Mouse (Mus musculus): ENCODE data around the gene Rbm41.

Rbm41 gene

DNA sequence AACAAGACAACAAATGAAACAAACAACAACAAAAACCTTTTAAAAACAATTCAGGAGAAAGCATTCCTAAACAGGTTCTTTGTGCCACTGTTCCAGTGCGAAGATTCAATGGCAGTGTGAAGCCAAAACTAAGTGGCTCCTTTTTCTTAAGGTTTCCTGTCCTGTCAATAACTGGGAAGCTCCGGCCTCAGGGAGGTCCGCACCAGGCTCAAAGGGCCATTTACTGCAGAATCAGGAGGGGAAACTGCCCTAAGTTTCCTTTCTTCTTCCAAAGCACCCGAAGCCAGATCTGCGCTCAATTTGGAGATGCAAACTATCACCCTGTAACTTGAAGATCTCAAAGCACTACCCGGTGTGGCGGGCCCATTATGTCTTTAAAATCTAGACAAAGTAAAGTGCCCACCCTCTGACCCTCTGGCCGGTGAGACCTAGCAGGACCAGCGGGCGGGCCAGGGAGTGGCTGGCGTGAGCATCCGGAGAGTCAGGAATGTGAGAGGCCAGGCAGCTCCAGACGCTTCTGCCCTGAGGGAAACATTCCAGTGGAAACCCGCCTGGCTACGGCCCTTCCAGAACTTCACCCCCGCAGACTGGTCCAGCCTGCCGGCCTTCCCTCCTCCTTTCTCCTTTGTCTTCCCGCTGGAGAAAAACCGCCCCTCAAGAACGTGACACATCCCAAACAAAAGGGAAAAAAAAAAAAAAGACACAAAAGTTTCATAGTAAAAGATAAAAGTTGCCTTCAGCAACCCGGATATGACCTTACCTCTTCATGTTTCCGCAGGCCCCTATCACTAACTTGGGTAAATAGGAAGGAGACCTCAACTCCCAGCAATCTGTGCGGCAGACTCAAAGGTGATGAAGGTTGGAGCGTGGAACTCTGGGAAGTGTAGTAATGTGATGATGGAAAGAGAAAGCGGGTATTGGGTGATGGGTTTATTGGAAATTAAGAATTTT is at the start of gene Rbm41:
Rbm41 (minus strand) TSS at position 856 of the 951 bp plus-strand sequence.
- in situ Hi-C loops (cut with MboI, MseI) = loop anchor here (10.0 kb wide), 1 partner anchor 1157 kb away; no protein-coding TSS in a partner anchor

DNA sequence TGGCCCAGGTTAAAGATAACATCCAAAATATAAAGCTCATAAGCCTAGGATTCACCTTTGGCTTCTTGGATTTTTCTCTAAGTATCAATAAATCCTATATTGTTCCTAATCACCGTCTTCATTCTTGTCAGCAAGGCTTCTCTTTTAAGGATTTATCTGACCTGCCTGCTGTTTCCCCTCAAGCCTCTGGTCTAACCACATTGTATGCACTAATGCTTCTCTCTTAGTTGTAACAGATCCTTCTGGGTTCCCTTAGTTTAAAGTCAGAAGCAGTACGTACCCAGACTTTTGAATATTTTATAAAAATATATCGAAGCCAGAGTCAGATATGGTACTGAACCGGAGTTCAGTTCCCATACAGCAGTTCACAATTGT is 283 bp upstream of the Rbm41 start:
- in situ Hi-C loops (cut with MboI, MseI) = loop anchor here (10.0 kb wide), 1 partner anchor 1156 kb away; no protein-coding TSS in a partner anchor

DNA sequence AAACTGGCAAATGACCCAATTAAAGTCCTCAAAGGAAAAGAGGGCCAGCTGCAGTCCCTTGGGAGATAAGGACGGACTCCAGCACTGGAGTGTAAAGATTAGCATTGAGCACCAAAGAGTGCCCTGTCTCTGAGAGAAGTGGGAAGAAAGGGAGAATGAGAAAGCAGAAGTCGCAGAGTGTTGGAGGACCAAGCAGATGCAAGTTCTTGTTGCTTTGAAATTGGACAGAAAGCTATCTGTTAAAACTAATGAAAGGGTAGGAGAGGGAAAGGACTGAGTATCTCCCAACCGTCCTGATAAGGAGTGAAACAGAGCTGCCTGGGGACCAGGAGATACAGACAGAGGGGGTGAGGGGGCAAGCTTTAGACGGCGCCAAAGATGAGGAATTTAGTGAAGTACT is 16.3 kb downstream of the Rbm41 start:
- in situ Hi-C loops (cut with MboI, MseI) = no loop called here

DNA sequence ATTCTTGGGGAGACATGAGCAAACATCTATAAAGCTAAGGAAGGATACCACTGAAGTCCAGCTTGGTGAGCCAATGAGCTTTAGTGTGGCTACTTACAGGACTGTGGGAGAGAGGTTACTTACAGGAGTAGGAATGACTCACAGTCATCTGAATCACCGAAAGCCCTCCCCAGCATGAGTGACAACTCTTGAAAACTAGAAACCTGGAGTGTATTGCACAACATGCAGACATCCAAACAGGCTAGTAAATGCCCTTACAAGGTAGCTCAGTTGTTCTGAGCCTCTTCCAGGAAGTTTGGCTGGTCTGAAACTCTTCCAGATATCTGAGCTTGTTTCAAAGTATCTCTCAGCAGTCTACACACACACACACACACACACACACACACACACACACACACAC is 64.9 kb downstream of the Rbm41 start:
- in situ Hi-C loops (cut with MboI, MseI) = no loop called here

DNA sequence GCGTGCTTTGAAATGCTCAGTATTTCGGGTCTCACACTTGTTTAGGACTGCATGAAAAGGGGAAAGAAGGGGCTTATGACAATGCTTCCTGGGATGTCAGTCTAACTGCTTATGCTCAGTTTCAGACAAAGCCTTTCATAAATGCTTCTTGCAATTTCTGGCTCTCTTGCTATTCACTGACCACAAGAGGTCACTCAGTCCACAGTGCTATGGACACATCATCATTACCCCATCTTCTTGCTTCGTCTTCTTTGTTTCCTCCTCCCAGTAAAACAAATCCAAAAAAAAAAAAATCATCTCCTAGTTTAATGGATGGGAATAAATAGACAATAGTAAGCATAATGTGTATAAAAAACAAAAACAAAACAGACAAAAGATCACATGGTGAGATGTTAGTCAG is 65.9 kb downstream of the Rbm41 start:
- in situ Hi-C loops (cut with MboI, MseI) = no loop called here

DNA sequence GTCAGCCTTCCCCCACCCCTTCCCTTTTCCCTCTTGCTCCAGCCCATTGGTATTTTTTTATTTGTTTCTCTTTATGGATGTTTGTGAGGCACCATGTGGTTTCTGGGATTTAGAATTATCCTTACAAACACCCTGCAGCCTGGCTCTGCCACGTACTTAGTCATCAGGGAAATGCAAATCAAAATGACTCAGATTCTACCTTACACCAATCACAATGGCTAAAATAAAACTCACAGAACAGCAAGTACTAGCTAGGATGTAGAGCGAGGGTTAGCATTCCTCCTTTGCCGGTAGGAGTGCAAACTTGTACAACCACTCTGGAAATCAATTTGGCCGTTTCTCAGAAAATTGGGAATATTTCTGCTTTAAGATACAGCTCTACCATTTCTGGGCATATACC is 77.8 kb downstream of the Rbm41 start:
- in situ Hi-C loops (cut with MboI, MseI) = no loop called here

DNA sequence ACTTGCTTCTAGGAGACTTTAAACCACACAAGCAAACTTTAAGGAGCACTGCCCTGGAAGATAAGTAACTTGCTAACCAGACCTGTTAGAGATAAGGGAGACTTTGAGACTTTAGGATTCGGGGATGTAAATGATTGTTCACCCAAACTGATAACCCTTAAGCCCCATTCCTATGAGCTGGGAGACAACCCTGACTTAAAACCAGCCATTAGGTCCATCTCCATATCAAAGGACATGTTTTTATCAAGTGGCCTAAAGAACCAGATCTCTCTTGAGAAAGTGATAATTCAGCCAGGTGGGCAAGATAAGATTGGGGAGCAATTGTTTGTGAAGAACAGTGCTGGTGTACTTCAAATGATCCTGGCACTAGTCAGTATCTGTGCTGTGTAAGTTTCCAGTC is 107.0 kb downstream of the Rbm41 start:
- in situ Hi-C loops (cut with MboI, MseI) = no loop called here

DNA sequence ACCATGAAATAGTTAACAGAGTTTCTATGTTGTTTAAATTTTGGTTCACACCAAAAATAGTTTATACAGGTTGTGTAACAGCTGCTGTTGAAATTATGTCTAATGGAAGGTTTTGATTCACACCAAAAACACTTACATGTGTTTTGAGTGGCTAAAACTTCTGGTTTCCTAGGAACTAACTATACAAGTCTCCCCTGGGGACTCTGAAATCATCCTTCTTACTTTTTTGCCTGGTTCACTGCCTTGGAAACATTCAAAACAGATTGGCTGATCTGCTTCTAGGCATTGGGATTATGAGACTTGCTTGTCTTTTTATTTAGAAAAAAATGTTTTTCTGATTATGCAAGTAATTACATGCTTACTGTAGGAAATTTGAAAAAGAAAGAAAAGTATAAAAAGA is 115.2 kb downstream of the Rbm41 start:
- in situ Hi-C loops (cut with MboI, MseI) = no loop called here

DNA sequence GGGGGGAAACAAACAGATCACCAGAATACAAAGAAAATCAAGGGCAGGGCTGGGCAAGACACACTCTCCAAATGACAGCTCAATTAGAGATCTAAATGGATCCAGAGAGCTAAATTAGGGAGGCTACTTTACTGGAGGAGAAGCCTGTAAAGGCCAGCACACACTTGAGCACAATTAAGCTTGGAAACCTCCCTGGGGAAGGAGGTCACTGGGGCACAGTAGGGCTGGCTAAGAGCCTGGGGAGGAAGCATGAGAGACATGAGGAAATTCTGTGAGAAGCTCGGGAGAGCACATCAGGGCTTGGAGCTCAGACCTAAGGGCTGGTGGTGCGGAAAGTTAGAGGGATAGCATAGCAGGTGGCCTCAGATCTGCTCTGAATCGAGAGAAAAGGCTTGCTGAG is 120.5 kb downstream of the Rbm41 start:
- in situ Hi-C loops (cut with MboI, MseI) = no loop called here

DNA sequence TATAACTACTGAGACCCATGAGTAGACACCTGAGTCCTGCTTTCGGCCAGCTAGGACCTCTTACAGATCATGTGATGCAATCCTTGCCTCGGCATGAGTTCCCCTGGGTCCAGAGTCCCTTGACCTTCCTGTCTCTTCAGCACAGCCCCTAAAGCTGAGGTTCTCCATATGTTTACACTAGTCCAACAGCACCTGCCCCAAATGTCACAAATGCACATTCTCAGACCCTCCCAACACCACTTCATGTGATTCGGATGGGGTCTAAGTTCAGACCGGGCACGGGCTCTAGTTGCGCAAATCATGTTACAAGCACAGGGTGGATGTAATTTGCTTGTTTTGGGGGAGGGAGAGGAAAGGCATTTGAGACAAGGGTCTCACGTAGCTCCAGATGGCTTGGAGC is 121.3 kb downstream of the Rbm41 start:
- in situ Hi-C loops (cut with MboI, MseI) = no loop called here

DNA sequence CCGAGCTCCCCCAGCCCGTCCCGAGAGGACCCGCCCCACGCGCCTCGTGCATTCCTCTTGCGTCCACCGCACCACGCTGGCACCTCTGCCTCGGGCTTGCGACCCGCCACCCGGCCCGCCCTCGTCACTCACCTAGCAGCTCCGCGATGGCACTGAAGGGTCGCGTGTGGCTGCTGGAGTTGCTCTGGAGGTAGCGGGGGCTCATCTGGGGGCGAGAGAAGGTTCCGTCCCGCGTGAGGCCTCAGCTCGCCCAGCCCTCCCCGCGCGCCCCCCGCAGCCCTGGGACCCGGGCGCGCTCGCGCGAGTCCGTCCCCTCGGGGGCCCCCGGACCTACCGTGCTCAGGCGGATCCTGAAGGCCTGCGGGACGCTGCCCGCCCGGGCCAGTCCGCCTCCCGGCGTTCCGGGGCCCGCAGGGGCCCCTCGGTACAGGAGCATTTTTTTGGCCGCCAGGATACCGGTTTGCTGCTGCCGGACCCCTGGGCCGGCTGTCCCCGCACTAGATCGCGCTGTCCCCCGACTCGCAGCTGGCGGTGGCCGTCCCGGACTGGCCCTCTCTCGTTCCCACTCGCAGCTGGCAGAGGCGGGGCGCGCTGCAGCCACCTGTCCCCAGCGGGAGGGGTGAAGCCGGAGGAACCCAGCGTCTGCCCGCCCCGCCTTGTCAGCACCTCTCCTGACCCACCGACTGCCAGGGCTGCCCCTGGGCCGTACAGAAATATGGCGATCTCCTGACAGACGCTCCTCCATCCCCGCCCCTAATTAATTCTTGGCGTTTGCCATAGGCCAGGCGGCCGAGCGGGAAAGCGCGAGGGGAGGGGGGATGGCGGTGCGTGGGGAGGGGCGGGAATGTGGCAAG is 127.2 kb downstream of the Rbm41 start, which contains the start of gene Morc4:
Morc4 (minus strand) TSS at position 740 of the 854 bp plus-strand sequence.
- in situ Hi-C loops (cut with MboI, MseI) = no loop called here

DNA sequence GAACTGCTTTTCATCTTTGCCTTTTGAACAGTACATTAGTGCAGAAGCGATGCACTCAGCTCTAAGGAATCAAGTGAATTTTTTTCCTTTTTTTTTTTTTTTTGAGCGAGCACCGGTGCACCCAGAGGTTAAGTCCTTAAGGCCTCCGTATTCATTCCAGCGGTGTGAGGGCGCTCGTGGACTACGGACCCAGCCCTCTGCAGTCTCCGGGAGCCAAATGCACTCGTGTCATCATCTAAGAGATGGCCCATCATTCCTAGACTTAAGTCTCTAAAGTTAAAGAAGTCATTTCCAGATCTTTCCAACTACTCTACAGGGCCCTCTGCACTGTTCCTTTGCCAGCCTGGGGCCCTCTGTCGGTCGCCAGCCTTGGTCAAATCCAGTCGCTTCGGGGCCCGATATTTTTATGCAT is 128.1 kb downstream of the Rbm41 start:
- in situ Hi-C loops (cut with MboI, MseI) = no loop called here

DNA sequence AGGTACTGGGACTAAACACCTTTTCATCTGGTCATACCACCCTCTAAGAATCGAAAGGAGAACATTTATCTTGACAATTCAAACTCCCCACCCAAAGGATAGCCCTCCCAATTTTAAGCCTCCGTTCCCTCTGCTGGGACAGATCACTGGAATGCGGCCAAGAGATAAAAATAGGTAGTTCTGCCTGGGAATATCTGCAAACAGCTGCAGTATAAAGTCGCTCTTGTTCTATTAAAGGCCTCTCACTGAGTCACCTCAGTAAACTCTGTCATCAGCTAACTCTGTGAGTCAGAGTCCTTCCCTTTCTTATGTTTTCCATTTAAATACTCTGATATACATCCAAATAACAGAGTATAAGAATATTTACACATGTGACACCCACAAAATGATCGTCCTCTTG is 139.0 kb downstream of the Rbm41 start:
- in situ Hi-C loops (cut with MboI, MseI) = no loop called here

DNA sequence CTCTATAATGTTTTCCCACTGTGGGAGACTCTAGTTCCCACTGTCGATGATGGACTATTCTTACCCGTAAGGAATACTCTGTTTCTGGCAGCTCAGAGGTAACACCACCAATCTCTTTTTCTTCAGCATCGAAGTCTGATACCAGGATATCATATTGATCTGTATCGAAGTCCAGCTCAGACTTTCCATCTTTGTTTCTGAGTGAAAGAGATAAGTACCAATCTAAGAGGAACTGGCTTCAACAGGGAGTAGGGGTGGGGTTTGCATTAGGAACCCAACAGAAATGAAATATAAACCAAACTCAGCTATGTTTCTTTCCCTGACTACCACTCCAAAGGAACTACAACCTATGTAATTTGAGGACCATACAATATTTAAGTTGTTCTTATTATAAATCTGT is 143.6 kb downstream of the Rbm41 start:
- in situ Hi-C loops (cut with MboI, MseI) = no loop called here

DNA sequence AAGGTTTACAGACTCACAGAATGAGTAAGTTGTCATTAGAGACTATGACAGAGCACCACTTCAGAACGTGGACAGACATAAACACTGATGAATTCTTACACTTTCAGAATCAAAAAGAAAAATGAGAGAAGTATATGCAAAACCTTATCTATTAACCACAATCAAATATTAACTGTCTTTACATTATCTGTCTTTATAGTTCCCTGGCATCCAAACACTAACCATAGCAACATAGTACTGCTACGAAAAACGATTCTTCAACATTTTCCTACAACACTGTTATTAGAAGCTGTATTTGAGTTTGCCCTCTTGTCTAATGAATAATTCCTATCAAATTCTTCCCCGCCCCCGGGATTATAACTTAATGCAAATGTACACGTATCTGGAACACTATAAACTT is 157.3 kb downstream of the Rbm41 start:
- in situ Hi-C loops (cut with MboI, MseI) = no loop called here

Measured in T-helper 1 cell (primary cell).